Mouse (Mus musculus) heart, postnatal 25 days (tissue): ENCODE measurements around the gene Plpp1. TPM values are rescaled to one million over a fixed set of nuclear protein-coding genes. Genes with fewer than 3 reads are reported as not detected.

Source experiments
- DNase-seq: peaks from one replicate; pipeline ENCODE4 v3.0.0; 2022; ENCODE audit warnings: low spot score
- intact Hi-C: fragments of 180-260 bp; cut with DNase I; formaldehyde crosslinking; loops from one replicate; pipeline ENCODE4 v1.15.1; 2025
- total RNA-seq, 2 experiments: library from RNA; stranded (reverse); gene quantifications; 2 replicates each; pipeline ENCODE4 v1.2.3; 2021

The Plpp1 gene
- total RNA-seq, 2 experiments from 2014 or later: 59.4 to 63.6 TPM

- DNase-seq: no peak
- intact Hi-C loops: loop anchor here (2.0 kb wide), 1 partner anchor 29 kb away; the partner anchor contains the start of gene Plpp1
Observed at GRCm38 (mm10) chr13:112771447-112772208, 29.0 kb upstream of the Plpp1 start.

GRCm38 (mm10) chr13:112772252-112772651 lies 28.3 kb upstream of the Plpp1 start:
- DNase-seq: no peak
- intact Hi-C loops: loop anchor here (2.0 kb wide), 1 partner anchor 29 kb away; the partner anchor contains the start of gene Plpp1

GRCm38 (mm10) chr13:112772861-112773260 lies 27.7 kb upstream of the Plpp1 start:
- no peak for DNase-seq
- intact Hi-C loops: loop anchor here (2.0 kb wide), 1 partner anchor 28 kb away; the partner anchor contains the start of gene Plpp1

GRCm38 (mm10) chr13:112773991-112774675 lies 26.5 kb upstream of the Plpp1 start:
- intact Hi-C loops: loop anchor here (2.0 kb wide), 1 partner anchor 27 kb away; the partner anchor contains the start of gene Plpp1
- DNase-seq: no peak

GRCm38 (mm10) chr13:112775856-112776255 lies 24.7 kb upstream of the Plpp1 start:
- intact Hi-C loops: no loop called here
- DNase-seq: no peak

- intact Hi-C loops: no loop called here
- DNase-seq: no peak
Observed at GRCm38 (mm10) chr13:112778407-112778806, 22.2 kb upstream of the Plpp1 start.

- no peak for DNase-seq
Observed at GRCm38 (mm10) chr13:112785305-112785704, 15.3 kb upstream of the Plpp1 start.

GRCm38 (mm10) chr13:112786142-112786541 lies 14.4 kb upstream of the Plpp1 start:
- intact Hi-C loops: no loop called here
- DNase-seq: no peak

More at GRCm38 (mm10) chr13:112785305-112785704, 15.3 kb upstream of the Plpp1 start:
- intact Hi-C loops: no loop called here

- DNase-seq: no peak
- intact Hi-C loops: no loop called here
Observed at GRCm38 (mm10) chr13:112786942-112787533, 13.6 kb upstream of the Plpp1 start.

- DNase-seq: no peak
- intact Hi-C loops: no loop called here
Observed at GRCm38 (mm10) chr13:112790774-112791173, 9.8 kb upstream of the Plpp1 start.

GRCm38 (mm10) chr13:112791906-112792305 lies 8.7 kb upstream of the Plpp1 start:
- DNase-seq: no peak
- intact Hi-C loops: no loop called here

- DNase-seq: no peak
- intact Hi-C loops: no loop called here
Observed at GRCm38 (mm10) chr13:112798243-112798952, 2.2 kb upstream of the Plpp1 start.

- intact Hi-C loops: no loop called here
- DNase-seq: no peak
Observed at GRCm38 (mm10) chr13:112798953-112799305, 1.7 kb upstream of the Plpp1 start.

GRCm38 (mm10) chr13:112799721-112800241 lies 811 bp upstream of the Plpp1 start:
- intact Hi-C loops: loop anchor here (2.0 kb wide), 2 partner anchors 27 to 49 kb away; no protein-coding TSS in a partner anchor
- DNase-seq: no peak

- DNase-seq: no peak
- intact Hi-C loops: loop anchor here (2.0 kb wide), 2 partner anchors 29 to 51 kb away; no protein-coding TSS in a partner anchor
Observed at GRCm38 (mm10) chr13:112801381-112802004, 901 bp downstream of the Plpp1 start.

- DNase-seq: no peak
- intact Hi-C loops: no loop called here
Observed at GRCm38 (mm10) chr13:112803106-112803505, 2.5 kb downstream of the Plpp1 start.

- DNase-seq: no peak
- intact Hi-C loops: no loop called here
Observed at GRCm38 (mm10) chr13:112803661-112804060, 3.1 kb downstream of the Plpp1 start.

GRCm38 (mm10) chr13:112805529-112805928 lies 4.9 kb downstream of the Plpp1 start:
- no peak for DNase-seq
- intact Hi-C loops: no loop called here

- no peak for DNase-seq
Observed at GRCm38 (mm10) chr13:112807936-112808667, 7.5 kb downstream of the Plpp1 start.

More at GRCm38 (mm10) chr13:112807936-112808667, 7.5 kb downstream of the Plpp1 start:
- intact Hi-C loops: no loop called here
